Mouse (Mus musculus) layer of hippocampus, adult 2 months (tissue): ENCODE results near the gene Cldn9. TPM values are rescaled to one million over a fixed set of nuclear protein-coding genes. Genes with fewer than 3 reads are reported as not detected.

Source experiments
- DNase-seq, 2 experiments: peaks; one replicate each; pipeline ENCODE4 v3.0.0; 2022; ENCODE audit warnings: low spot score in 2 of 2
- H3K27ac ChIP-seq: fragments of 200-600 bp; 2 replicates; pipeline ENCODE4 v1.8.1; 2022
- H3K4me3 ChIP-seq: fragments of 200-600 bp; 2 replicates; pipeline ENCODE4 v1.8.1; 2022; ENCODE audit warnings: mild to moderate bottlenecking
- CTCF ChIP-seq: fragments of 200-600 bp; conservative IDR thresholded peaks from 2 replicates; pipeline ENCODE4 v1.8.1; 2022; ENCODE audit warnings: antibody characterized with exemption, mild to moderate bottlenecking, moderate library complexity
- total RNA-seq, 2 experiments: library from RNA; stranded (reverse); gene quantifications; 2 replicates each; pipeline ENCODE4 v1.2.3; 2021

Cldn9 gene
- total RNA-seq, 2 experiments from 2014 or later = 0.25 TPM; not detected in 1

DNA sequence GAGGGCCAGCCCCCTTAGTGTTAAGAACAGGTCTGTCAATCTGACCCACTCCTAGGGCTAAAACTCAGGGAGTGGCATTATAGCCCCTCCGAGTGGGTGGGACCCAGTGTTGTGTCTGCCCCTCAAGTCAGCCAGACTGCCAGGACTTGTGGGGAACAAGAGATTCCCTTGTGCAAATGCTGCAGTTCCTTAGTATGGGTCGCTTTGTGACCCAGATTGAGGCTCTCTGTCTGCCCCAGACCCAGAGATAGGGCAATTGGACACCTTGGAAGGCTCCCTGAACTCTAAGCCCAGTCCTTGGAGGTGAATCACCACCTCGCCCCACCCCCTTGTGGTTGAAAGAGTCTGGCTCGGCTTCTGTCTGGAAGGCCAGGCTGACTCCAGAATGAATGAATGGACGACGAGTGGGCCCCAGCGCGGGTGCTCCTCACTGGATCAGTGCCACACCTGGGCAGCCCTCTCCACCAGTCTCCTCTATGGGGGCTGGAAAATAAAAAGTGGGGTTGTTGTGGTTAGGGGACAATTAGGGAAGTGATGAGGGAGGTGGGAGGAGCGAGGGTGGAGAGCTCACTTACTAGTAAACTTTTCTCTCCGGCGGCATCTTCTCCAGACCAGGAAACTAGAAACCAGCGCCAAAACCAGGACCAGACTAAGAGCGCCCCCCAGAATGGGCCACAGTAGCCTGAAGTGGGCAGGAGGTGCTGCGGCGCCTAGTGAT, 8.1 kb downstream of the Cldn9 start:
- H3K4me3 ChIP-seq = peak overlapping the region; percentile 72
- TF ChIP-seq CTCF = peak; percentile 40
- peak overlapping the region; percentile 97; the same call in 1 of the 2 replicates for H3K27ac ChIP-seq
- DNase-seq = no peak

DNA sequence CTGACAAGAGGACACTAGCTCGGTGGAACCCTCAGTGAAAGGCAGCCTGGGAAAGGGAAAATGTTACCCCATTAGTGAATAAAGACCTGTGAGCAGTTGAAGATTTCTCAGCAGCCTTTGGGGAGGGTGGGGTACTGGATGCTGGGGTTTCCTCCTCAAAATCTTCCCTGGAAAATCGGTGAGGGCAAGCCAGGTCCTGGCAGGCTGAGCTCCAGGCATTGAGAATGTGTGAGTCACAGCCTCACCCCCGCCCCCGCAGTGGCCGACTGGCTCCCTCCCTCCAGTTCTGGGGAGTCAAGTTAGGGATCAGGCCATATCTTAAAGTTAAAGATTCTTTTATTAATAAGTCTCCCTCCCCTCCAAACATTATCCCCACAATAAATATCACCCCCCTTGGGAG, 8.7 kb downstream of the Cldn9 start:
- TF ChIP-seq CTCF = no peak
- Histone ChIP-seq H3K27ac (peak overlapping the region; percentile 97; the same call in 1 of the 2 replicates), H3K4me3 (peak overlapping the region; percentile 90)
- DNase-seq = no peak

- H3K27ac ChIP-seq = peak overlapping the region; percentile 97
- TF ChIP-seq CTCF = no peak
- H3K4me3 ChIP-seq = peak overlapping the region; percentile 90
- DNase-seq = no peak
Measured at GRCm38 (mm10) chr17:23674271-23674952, 9.4 kb downstream of the Cldn9 start.

DNA sequence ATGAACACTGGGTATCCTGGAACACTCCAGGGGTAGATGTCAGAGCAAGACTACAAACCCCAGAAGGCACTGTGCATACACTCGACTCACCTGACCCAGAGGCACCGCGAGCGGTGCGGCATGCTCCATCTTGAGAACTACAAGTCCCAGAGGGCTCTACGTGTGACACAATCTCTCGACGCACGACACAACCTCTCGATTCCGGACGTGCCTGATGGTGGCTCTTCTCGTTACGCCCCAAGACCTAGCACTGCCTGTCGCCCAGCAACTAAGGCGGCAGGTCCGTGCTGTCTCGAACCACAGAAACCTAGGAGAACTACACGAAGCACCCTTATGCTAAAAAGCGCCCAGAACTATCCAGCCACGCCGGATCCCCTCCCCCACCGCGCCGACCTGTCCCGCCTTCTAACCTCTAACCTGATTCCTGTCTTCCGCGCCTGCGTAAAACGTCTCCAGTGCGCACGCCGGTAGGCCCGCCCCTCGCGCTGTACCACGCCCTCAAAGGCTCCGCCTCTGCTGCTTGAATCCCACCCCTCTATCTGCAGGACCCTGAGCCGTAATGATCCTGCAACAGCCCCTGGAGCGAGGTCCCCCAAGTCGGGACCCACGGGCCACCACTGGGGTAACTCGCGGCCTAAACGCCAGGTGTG, 10.3 kb downstream of the Cldn9 start, which contains the start of the genes Hcfc1r1 and Thoc6:
Gene Hcfc1r1 (plus strand): TSS at position 173 of the 650 bp plus-strand sequence.
Gene Thoc6 (minus strand): TSS at position 459 of the 650 bp plus-strand sequence.
- peak; percentile 89 to 97 for DNase-seq
- Histone ChIP-seq H3K27ac (peak within 1 kb of the TSS; percentile 97), H3K4me3 (peak within 1 kb of the TSS; percentile 90)
- no peak for TF ChIP-seq CTCF

GRCm38 (mm10) chr17:23672761-23673160, 11.1 kb downstream of the Cldn9 start:
- no peak for DNase-seq
- H3K27ac ChIP-seq = no peak overlapping the region
- H3K4me3 ChIP-seq = peak overlapping the region; percentile 90
- TF ChIP-seq CTCF = no peak

DNA sequence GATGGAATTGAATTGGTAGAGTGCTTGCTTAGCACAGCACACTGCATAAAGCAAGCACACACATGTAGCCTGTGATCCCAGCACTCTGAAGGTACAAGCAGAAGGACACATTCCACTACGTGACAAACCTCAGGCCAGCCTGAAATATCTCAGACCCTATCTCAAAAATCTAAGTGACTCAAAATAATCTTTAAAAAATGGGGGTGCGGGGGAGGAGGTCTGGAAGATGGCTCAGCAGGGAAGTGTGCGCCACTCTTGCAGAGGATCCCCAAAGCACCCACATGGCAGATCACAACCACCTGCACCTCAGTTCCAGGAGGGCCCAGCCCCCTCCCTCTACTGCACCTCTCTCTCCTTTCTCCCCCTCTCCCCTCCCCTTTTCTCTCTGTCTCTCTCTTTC, 12.3 kb downstream of the Cldn9 start:
- TF ChIP-seq CTCF = no peak
- Histone ChIP-seq H3K27ac (no peak overlapping the region), H3K4me3 (no peak overlapping the region)
- no peak for DNase-seq

GRCm38 (mm10) chr17:23670516-23671074, 13.2 kb downstream of the Cldn9 start:
- DNase-seq = no peak
- no peak for TF ChIP-seq CTCF
- no peak overlapping the region for H3K4me3 ChIP-seq
- no peak overlapping the region for H3K27ac ChIP-seq

DNA sequence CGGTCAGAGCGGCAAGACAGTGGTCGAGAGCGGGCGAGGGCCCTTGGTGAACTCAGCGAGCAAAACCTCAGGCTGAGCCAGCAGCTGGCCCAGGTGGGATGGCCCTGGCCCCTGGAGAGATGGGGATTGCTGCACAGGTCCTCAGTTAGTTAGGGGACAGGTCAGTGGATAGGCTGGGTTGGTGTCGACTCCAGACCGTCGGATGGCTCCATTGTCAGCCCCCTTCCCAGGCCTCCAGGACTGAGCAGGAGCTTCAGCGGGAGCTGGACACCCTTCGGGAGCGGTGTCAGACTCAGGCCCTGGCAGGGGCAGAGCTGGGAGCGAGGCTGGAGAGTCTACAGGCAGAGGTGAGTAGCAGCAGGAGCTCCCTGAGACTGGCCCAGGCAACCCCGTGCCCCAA, 18.3 kb downstream of the Cldn9 start:
- TF ChIP-seq CTCF = no peak
- Histone ChIP-seq H3K4me3 (no peak overlapping the region), H3K27ac (no peak overlapping the region)
- DNase-seq = no peak

- peak; percentile 89 for TF ChIP-seq CTCF
- no peak overlapping the region for H3K4me3 ChIP-seq
- H3K27ac ChIP-seq = no peak overlapping the region
- DNase-seq = no peak
Measured at GRCm38 (mm10) chr17:23664556-23665021, 19.2 kb downstream of the Cldn9 start.

GRCm38 (mm10) chr17:23661526-23661925, 22.3 kb downstream of the Cldn9 start:
- DNase-seq = no peak
- TF ChIP-seq CTCF = peak; percentile 64
- Histone ChIP-seq H3K4me3 (no peak overlapping the region), H3K27ac (no peak overlapping the region)

DNA sequence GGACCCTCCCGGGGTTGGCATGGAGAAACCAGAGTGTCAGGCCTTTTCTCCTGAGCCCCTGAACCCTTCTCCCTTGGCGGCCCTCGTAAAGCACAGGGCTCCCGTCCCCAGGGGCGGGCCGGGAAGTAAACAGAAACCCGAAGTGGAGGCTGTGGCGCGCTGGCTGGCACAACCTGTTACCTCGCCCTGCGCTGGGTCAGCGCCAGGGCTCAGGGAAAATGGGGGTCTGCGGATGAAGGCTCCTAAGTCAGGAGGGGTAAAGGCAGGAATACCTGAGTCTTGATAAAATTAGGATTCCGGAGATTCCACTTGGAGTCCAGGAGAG, 23.0 kb downstream of the Cldn9 start:
- Histone ChIP-seq H3K4me3 (no peak overlapping the region), H3K27ac (no peak overlapping the region)
- no peak for TF ChIP-seq CTCF

DNA sequence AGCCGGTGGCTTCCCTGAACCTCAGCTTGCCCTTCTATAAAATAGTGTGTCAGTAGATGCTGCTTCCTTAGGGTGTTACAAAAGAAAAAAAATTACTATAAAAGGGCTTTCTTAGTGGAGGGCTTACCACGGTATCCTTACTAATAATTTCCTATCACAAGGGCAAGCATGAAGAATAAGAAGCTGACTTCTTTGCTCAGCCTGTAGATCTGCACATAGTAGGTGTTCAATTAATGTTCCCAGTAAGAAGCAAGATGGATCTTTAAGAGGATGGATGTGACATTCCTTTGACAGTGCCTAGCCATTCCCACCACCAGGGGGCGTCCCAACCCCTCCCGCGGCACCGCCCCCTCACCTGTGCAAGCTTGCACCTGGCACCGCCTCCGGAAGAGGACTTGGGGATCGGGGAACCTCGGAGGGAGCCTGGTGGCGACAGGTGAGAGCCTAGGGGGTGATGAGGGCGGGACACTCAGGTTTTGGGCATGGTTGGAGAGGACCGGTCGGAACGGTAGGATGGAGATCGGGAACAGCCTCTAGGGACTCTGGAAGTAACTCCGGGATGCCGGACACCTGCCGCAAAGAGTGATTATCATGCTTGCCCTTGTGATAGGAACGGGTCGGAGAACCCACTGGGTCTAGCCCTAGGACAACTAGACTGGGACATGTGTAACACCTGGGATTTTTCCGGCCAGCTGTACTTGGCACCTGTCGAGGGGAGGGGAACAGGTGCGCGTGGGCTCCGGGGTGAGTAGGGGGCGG, 23.5 kb downstream of the Cldn9 start, which contains the start of gene Bicdl2:
Gene Bicdl2 (plus strand): TSS at position 390 of the 759 bp plus-strand sequence.
- Histone ChIP-seq H3K27ac (no peak within 1 kb of the TSS), H3K4me3 (no peak within 1 kb of the TSS)
- peak; percentile 80 for TF ChIP-seq CTCF
- no peak for DNase-seq

More for the DNA sequence above, 23.0 kb downstream of the Cldn9 start:
- no peak for DNase-seq
